Mouse (Mus musculus) liver, adult 2 months (tissue): Measurements from ENCODE around the gene Prkag2. TPM values are rescaled to one million over a fixed set of nuclear protein-coding genes. Genes with fewer than 3 reads are reported as not detected.
A peak's percentile ranks its signal among the peaks of the same experiment; 100 is the strongest.

Experiments used
- DNase-seq: peaks from one replicate; pipeline ENCODE4 v3.0.0-alpha.2; 2011; ENCODE audit warnings: low read depth, low spot score; ENCODE audit errors: extremely low read depth
- H3K27ac ChIP-seq: fragments of 200-500 bp; replicated peaks from 2 replicates; pipeline ENCODE4 v1.5.1; 2012; ENCODE audit warnings: low read depth, mild to moderate bottlenecking, control low read depth, inconsistent platforms, low read length; ENCODE audit not compliant: insufficient read depth
- H3K27me3 ChIP-seq: fragments of 200-500 bp; 2 replicates; pipeline ENCODE4 v1.6.1; 2012; ENCODE audit warnings: mild to moderate bottlenecking, moderate library complexity, low read length, inconsistent platforms; ENCODE audit not compliant: control insufficient read depth, insufficient read depth
- H3K36me3 ChIP-seq: fragments of 200-500 bp; 2 replicates; pipeline ENCODE4 v1.6.1; 2012; ENCODE audit warnings: low read length, inconsistent platforms; ENCODE audit not compliant: control insufficient read depth, insufficient read depth
- H3K4me1 ChIP-seq: fragments of 200-500 bp; 2 replicates; pipeline ENCODE4 v1.6.1; 2011; ENCODE audit warnings: low read length; ENCODE audit not compliant: control insufficient read depth, insufficient read depth
- H3K4me3 ChIP-seq: fragments of 200-500 bp; 2 replicates; pipeline ENCODE4 v1.5.1; 2011; ENCODE audit warnings: low read depth, mild to moderate bottlenecking, control low read depth, low read length, moderate library complexity; ENCODE audit not compliant: insufficient read depth
- H3K79me2 ChIP-seq: fragments of 200-500 bp; 2 replicates; pipeline ENCODE4 v1.6.1; 2012; ENCODE audit warnings: inconsistent platforms, mild to moderate bottlenecking, low read length, moderate library complexity; ENCODE audit not compliant: control insufficient read depth, insufficient read depth
- H3K9ac ChIP-seq: fragments of 200-500 bp; 2 replicates; pipeline ENCODE4 v1.6.1; 2012; ENCODE audit warnings: low read depth, mild to moderate bottlenecking, control low read depth, inconsistent platforms, low read length
- CTCF ChIP-seq: fragments of 200-500 bp; IDR thresholded peaks from 2 replicates; pipeline ENCODE4 v1.5.1; 2011; ENCODE audit warnings: low read depth, low read length, control low read depth
- POLR2A ChIP-seq: fragments of 200-500 bp; IDR thresholded peaks from 2 replicates; pipeline ENCODE4 v1.6.1; 2011; ENCODE audit warnings: low read length, control low read depth; ENCODE audit not compliant: insufficient read depth; ENCODE audit errors: extremely low read depth
- WGBS: fragments of 180-500 bp; shearing (Covaris S2); methylation state at CpG from one replicate; pipeline ENCODE4 v1.1.7; 2018; 5-methylcytosine and 5-hydroxymethylcytosine counted together
- polyA plus RNA-seq: library from polyadenylated mRNA; depleted of rRNA; stranded (reverse); fragments of >200 nt; gene quantifications from 2 replicates; pipeline ENCODE4 v1.2.3, GENCODE M21; 2012
- total RNA-seq: library from RNA; depleted of rRNA; stranded (reverse); fragments of >200 nt; gene quantifications from 2 replicates; pipeline ENCODE4 v1.2.3, GENCODE M21; 2014

Prkag2 gene
- total and polyA plus RNA-seq, 2 experiments: 14.8 to 21.1 TPM

GRCm38 (mm10) chr5:25030276-25030681, 70.2 kb downstream of the Prkag2 start:
- Histone ChIP-seq H3K27me3 (no peaks in the 10 kb centered on the region), H3K79me2 (peaks cover 27% of the 10 kb centered on the region), H3K4me3 (no peak overlapping the region), H3K27ac (no peak overlapping the region), H3K36me3 (no peaks in the 10 kb centered on the region), H3K4me1 (no peaks in the 10 kb centered on the region), H3K9ac (no peak overlapping the region)
- no peak for DNase-seq
- 34% methylated on average over 3 of the region's 3 CpGs for WGBS
- TF ChIP-seq POLR2A (no peak), CTCF (no peak)

- Histone ChIP-seq H3K27ac (no peak overlapping the region), H3K4me3 (no peak overlapping the region), H3K4me1 (no peaks in the 10 kb centered on the region), H3K79me2 (peaks cover 27% of the 10 kb centered on the region; the same call in 1 of the 2 replicates), H3K27me3 (no peaks in the 10 kb centered on the region), H3K36me3 (no peaks in the 10 kb centered on the region), H3K9ac (no peak overlapping the region)
- WGBS: 29% methylated on average over 4 of the region's 4 CpGs
- peak; percentile 76 for DNase-seq
- no peak for TF ChIP-seq CTCF
- no peak for TF ChIP-seq POLR2A
These were observed 72.8 kb downstream of the Prkag2 start for GRCm38 (mm10) chr5:25027673-25028072.

DNA sequence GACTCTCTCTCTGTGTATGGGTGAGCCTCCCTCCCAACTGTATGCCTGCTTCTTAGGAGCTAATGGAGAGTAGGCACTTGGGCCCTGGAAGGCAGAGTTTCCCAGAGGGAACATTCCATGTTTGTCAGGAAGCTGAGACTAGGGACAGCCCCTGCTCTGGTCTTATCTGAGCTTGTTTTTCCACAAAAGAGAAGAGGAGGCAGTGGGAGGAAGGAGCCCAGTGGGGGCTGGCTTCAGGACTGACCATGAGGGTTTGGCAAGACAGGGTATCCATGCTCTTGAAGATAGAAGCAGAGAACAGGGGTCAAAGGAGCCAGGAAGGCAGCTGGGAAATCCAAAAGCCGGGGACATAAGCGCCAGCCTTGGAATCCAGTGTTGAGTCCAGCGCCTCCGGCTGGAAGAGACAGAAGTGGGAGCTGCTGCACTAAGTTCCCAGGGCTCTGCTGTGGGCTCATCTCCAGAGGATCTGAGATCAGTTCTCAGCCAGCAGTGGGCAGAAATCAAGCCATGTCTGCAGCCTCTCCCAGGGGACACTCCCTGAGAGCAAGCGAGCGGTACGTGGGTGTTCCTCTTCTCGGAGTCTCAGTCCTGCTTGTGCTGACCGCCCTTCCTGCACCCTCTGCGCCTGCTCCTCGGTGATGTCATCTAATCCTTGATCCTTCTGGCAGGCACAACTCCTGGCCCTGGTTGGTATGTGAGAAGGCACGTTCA, 75.0 kb downstream of the Prkag2 start:
- H3K9ac ChIP-seq: no peak overlapping the region
- peak overlapping the region; percentile 19; the same call in 1 of the 2 replicates for H3K27ac ChIP-seq
- H3K4me1 ChIP-seq: no peaks in the 10 kb centered on the region
- H3K36me3 ChIP-seq: peaks cover 5% of the 10 kb centered on the region; the same call in 1 of the 2 replicates
- DNase-seq: no peak
- TF ChIP-seq CTCF: no peak
- TF ChIP-seq POLR2A: no peak
- 59% methylated on average over 12 of the region's 12 CpGs for WGBS
- H3K4me3 ChIP-seq: no peak overlapping the region
- H3K79me2 ChIP-seq: peaks cover 35% of the 10 kb centered on the region; the same call in 1 of the 2 replicates
- H3K27me3 ChIP-seq: no peaks in the 10 kb centered on the region

DNA sequence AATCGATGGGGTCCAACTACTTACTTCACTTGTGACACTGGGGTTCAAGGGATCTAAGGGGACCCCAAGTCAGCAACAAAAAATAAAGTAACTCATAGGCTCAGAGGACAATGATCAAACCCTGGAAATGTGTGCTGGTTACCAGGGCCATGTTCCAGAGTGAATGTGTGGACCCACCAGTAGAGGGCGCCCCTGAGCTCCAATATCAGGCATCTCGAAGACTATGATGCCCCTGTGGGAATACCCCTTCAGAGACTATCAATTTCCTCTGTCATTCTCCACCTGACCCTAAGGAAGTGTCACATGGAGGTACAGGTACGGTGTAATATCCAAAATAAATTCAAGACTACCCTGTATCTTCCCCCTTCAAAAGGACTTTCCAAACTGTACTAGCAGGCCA, 77.5 kb downstream of the Prkag2 start:
- Histone ChIP-seq H3K36me3 (peaks cover 7% of the 10 kb centered on the region; the same call in 1 of the 2 replicates), H3K9ac (no peak overlapping the region), H3K27me3 (no peaks in the 10 kb centered on the region), H3K79me2 (peaks cover 29% of the 10 kb centered on the region; the same call in 1 of the 2 replicates), H3K4me3 (no peak overlapping the region), H3K27ac (no peak overlapping the region), H3K4me1 (no peaks in the 10 kb centered on the region)
- TF ChIP-seq POLR2A (no peak), CTCF (peak; percentile 80)
- WGBS: 41% methylated on average over 4 of the region's 4 CpGs
- DNase-seq: no peak

DNA sequence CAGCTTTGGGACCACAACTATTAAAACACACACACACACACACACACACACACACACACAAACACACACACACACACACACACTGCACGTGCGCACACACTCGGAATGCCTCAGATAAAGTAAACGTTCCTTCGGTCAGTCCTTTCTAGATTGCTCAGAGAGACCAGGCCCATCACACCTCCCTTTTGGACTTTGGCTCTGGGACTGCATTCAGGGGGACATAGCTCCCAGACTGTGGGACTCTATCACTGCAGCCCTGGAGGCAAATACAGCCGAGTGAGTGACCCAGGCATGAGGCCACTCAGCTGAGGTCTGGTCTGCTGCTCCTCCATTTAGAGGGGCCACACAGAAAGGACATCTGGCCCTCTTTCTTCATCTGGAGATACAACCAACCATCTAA, 81.2 kb downstream of the Prkag2 start:
- no peak overlapping the region for H3K4me3 ChIP-seq
- WGBS: 33% methylated on average over 6 of the region's 6 CpGs
- peaks cover 5% of the 10 kb centered on the region; the same call in 1 of the 2 replicates for H3K4me1 ChIP-seq
- H3K27me3 ChIP-seq: no peaks in the 10 kb centered on the region
- no peak overlapping the region for H3K27ac ChIP-seq
- H3K79me2 ChIP-seq: peaks cover 30% of the 10 kb centered on the region; the same call in 1 of the 2 replicates
- H3K9ac ChIP-seq: no peak overlapping the region
- TF ChIP-seq POLR2A (no peak), CTCF (no peak)
- peaks cover 7% of the 10 kb centered on the region; the same call in 1 of the 2 replicates for H3K36me3 ChIP-seq
- DNase-seq: no peak

DNA sequence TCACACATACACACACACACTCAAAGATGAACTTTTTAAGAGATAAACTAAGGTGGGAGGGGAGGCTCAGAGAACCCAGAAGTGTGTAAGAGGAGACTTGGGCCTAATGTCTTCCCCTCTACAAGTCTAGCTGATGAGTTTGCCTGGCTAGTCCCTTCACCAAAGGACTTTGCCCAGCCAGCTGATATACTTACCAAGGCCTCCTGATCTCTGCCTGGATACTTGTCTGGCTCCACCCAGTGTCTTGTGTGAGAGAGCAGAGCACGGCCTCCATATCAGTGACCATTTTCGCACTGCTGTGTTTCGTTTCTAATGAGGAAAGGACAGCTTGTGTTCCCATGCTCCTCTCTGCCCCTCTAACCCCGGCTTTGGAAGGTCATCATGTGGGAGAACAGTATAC, 88.3 kb downstream of the Prkag2 start:
- DNase-seq: no peak
- no peaks in the 10 kb centered on the region for H3K36me3 ChIP-seq
- peaks cover 6% of the 10 kb centered on the region for H3K4me1 ChIP-seq
- no peak overlapping the region for H3K4me3 ChIP-seq
- WGBS: 78% methylated on average over 4 of the region's 4 CpGs
- no peak overlapping the region for H3K9ac ChIP-seq
- H3K27ac ChIP-seq: no peak overlapping the region
- H3K79me2 ChIP-seq: peaks cover 13% of the 10 kb centered on the region; the same call in 1 of the 2 replicates
- H3K27me3 ChIP-seq: no peaks in the 10 kb centered on the region
- no peak for TF ChIP-seq CTCF
- TF ChIP-seq POLR2A: no peak
